Mouse (Mus musculus): ENCODE measurements at regions not wholly inside any gene's neighbourhood (a gene's known extent, or its start where the extent isn't known, plus 50 kb on each side); places are given as distances from the start of the nearest gene placed in this dataset.

GRCm38 (mm10) chr17:45805471-45806082, 71.9 kb upstream of the 1600014C23Rik start:
- WGBS (ENCODE audit: missing documents): 66% methylated on average over 29 of the region's 35 CpGs
- H3K27ac ChIP-seq: no peak overlapping the region
- no peaks in the 10 kb centered on the region for H3K79me2 ChIP-seq (ENCODE audit: inconsistent target)
- no peak overlapping the region for H3K4me3 ChIP-seq (ENCODE audit: inconsistent target)
- H3K36me3 ChIP-seq (ENCODE audit: inconsistent target): no peaks in the 10 kb centered on the region

DNA sequence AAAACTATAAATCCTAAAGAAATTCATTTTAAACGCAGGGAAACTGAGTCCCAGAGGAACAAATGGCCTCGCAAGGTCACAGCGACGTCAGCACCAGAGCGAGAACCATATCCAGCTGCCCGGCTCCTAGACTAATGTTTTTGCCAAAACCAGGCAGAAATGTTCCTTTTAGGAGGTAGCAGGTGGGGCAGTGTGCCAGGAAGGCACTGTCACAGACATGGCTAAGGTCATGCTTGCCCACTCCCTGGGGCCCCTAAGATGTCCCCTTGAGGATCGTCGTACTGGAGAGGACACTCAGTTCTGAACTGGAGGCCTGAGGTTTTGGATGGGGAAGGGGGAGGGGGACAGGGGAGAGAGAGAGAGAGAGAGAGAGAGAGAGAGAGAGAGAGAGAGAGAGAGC, 69.7 kb upstream of the 1600014C23Rik start:
- Histone ChIP-seq H3K27ac (no peak overlapping the region), H3K79me2 (ENCODE audit: inconsistent target) (no peaks in the 10 kb centered on the region), H3K36me3 (ENCODE audit: inconsistent target) (no peaks in the 10 kb centered on the region), H3K4me3 (ENCODE audit: inconsistent target) (no peak overlapping the region)
- 96% methylated on average over 8 of the region's 8 CpGs for WGBS (ENCODE audit: missing documents)

- no peaks in the 10 kb centered on the region for H3K36me3 ChIP-seq (ENCODE audit: inconsistent target)
- WGBS (ENCODE audit: missing documents): 90% methylated on average over 8 of the region's 8 CpGs
- H3K27ac ChIP-seq: no peak overlapping the region
- H3K4me3 ChIP-seq (ENCODE audit: inconsistent target): no peak overlapping the region
- H3K79me2 ChIP-seq (ENCODE audit: inconsistent target): no peaks in the 10 kb centered on the region
Measured at GRCm38 (mm10) chr17:45802439-45802838, 68.8 kb upstream of the 1600014C23Rik start.

GRCm38 (mm10) chr17:45799725-45800124, 66.1 kb upstream of the 1600014C23Rik start:
- Histone ChIP-seq H3K4me3 (ENCODE audit: inconsistent target) (no peak overlapping the region), H3K79me2 (ENCODE audit: inconsistent target) (no peaks in the 10 kb centered on the region)
- WGBS (ENCODE audit: missing documents): 100% methylated on average over 1 of the region's 1 CpGs

DNA sequence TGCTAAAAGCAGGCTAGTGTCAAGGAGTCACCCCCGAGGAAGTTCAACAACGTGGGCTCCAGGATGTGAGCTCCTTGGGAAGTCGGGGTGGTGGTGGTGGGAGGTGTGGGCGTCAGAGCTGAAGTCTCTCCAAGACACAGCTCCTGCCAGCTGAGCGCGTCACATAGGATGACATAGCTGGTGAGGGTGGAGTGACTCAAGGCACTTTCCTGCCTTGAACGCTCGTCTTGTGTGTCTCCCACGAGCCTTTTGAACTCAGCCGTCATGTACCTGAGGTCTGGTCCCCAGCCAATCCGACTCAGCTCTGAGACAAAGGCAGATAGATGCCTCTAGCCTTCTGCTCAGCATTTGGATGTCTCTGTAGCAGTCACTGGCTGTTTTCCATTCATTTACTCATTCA, 65.4 kb upstream of the 1600014C23Rik start:
- Histone ChIP-seq H3K36me3 (ENCODE audit: inconsistent target) (no peaks in the 10 kb centered on the region), H3K79me2 (ENCODE audit: inconsistent target) (no peaks in the 10 kb centered on the region), H3K27ac (no peak overlapping the region), H3K4me3 (ENCODE audit: inconsistent target) (no peak overlapping the region)
- WGBS (ENCODE audit: missing documents): 69% methylated on average over 11 of the region's 11 CpGs

More at GRCm38 (mm10) chr17:45799725-45800124, 66.1 kb upstream of the 1600014C23Rik start:
- Histone ChIP-seq H3K36me3 (ENCODE audit: inconsistent target) (no peaks in the 10 kb centered on the region), H3K27ac (no peak overlapping the region)

DNA sequence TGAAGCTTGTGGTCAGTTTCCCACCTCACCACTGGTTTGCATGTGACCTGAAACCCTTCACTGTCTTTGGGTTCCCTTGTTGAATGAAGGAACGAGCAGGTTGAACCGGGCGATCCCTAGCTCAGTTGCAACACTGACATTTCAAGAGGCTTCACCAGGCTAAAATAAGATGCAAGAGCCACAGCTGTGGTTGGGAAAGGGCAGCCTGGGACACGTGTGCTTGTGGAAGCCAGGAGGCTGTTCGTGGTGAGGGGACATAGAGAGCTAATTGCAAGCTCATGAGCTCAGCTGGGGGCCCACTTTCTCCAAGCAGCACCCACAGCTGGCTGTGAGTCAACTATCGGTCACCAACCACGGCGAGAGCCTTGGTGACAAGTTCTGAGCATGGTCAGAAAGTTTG, 64.8 kb upstream of the 1600014C23Rik start:
- Histone ChIP-seq H3K27ac (no peak overlapping the region), H3K79me2 (ENCODE audit: inconsistent target) (no peaks in the 10 kb centered on the region), H3K4me3 (ENCODE audit: inconsistent target) (no peak overlapping the region), H3K36me3 (ENCODE audit: inconsistent target) (no peaks in the 10 kb centered on the region)
- 28% methylated on average over 8 of the region's 8 CpGs for WGBS (ENCODE audit: missing documents)

DNA sequence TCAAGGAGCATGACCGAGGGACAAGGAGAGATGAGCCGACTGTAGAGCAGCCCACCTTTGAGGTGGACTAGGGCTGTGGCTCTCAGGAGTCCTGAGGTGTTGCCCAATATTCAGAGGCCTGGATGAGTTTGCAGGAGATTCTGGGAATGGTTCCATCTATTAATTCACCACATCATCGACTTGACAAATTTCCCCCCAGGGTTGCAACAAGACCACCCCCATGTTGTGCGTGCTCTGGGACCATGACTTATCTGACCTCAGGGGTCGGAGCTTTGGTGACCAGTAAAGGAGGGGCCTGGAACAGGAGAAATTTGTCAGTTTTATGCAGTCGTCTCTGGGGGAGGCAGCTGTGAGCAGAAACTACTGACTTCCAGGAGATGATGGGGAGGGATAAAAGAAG, 63.5 kb upstream of the 1600014C23Rik start:
- Histone ChIP-seq H3K4me3 (ENCODE audit: inconsistent target) (no peak overlapping the region), H3K36me3 (ENCODE audit: inconsistent target) (no peaks in the 10 kb centered on the region), H3K79me2 (ENCODE audit: inconsistent target) (no peaks in the 10 kb centered on the region), H3K27ac (no peak overlapping the region)
- WGBS (ENCODE audit: missing documents): 91% methylated on average over 6 of the region's 6 CpGs

DNA sequence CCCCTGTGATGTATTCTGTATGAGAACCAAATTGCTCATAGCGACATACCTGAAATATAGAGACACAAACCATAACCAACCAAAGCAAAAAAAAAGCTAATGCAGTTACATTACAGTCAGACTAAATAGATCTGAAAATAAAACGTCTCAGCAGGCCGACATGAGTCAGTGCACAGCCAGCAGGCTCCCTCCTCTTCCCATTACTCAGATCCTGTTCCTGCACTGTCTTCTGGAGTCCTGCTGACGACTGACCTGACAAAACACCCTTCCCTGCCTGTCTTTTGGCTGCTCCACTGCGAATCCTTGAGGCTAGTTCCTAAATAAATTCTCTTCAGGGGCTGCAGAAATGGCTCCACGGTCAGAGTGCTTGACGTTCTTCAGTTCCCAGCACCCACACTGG, 61.3 kb upstream of the 1600014C23Rik start:
- Histone ChIP-seq H3K27ac (no peak overlapping the region), H3K4me3 (ENCODE audit: inconsistent target) (no peak overlapping the region), H3K79me2 (ENCODE audit: inconsistent target) (no peaks in the 10 kb centered on the region), H3K36me3 (ENCODE audit: inconsistent target) (no peaks in the 10 kb centered on the region)
- 83% methylated on average over 7 of the region's 7 CpGs for WGBS (ENCODE audit: missing documents)

DNA sequence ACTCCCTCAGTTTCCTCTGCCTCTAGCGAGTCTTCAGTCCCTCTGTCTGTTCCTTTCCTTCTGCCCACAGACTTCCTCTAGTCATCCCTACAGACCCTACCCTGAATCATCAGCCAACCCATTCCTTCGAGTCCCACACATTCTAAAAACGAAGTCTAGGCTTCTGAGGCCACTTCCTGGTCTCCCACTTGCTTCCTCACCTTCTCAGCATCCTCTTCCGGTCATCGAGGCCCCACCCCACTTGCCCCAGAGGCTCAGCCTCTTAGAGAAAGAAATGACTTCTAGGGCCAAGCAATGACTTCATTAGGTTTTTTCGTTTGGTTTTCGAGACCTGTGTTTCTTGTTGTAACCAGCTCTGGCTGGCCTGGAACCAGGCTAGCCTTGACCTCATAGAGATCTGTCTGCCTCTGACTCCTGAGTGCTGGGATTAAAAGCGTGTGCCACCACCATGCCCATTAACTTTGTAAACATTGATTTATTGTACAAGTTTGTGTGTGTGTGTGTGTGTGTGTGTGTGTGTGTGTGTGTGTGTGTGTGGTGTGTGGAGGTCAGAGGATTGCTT, 57.4 kb upstream of the 1600014C23Rik start:
- 58% methylated on average over 8 of the region's 8 CpGs for WGBS (ENCODE audit: missing documents)
- H3K4me3 ChIP-seq (ENCODE audit: inconsistent target): no peak overlapping the region
- H3K79me2 ChIP-seq (ENCODE audit: inconsistent target): no peaks in the 10 kb centered on the region
- no peaks in the 10 kb centered on the region for H3K36me3 ChIP-seq (ENCODE audit: inconsistent target)
- H3K27ac ChIP-seq: no peak overlapping the region

GRCm38 (mm10) chr17:45789777-45790176, 56.1 kb upstream of the 1600014C23Rik start:
- H3K79me2 ChIP-seq (ENCODE audit: inconsistent target): no peaks in the 10 kb centered on the region
- no peak overlapping the region for H3K27ac ChIP-seq
- no peak overlapping the region for H3K4me3 ChIP-seq (ENCODE audit: inconsistent target)
- H3K36me3 ChIP-seq (ENCODE audit: inconsistent target): no peaks in the 10 kb centered on the region
- WGBS (ENCODE audit: missing documents): 90% methylated on average over 6 of the region's 6 CpGs

DNA sequence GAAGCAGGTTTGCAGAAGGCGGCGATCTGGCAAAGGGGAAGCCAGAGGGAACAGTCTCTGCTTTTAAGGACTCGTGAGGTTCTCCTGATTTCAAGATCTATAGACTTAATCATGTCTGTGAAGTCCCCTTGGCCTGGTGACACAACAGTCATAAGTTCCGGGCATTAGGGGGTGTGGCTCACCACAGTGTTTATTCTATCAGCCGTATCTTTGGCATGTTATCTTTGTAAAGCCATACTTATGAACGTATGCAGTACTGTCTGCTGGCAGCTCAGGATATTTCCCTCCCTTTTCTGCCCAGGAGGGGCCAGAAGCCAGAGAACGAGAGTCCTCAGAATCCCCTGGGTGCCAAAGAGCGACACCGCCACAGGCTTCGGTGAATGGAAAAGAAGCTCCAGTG, 51.3 kb upstream of the 1600014C23Rik start:
- H3K79me2 ChIP-seq (ENCODE audit: inconsistent target): no peaks in the 10 kb centered on the region
- no peak overlapping the region for H3K4me3 ChIP-seq (ENCODE audit: inconsistent target)
- WGBS (ENCODE audit: missing documents): 94% methylated on average over 10 of the region's 10 CpGs
- no peaks in the 10 kb centered on the region for H3K36me3 ChIP-seq (ENCODE audit: inconsistent target)
- H3K27ac ChIP-seq: no peak overlapping the region

DNA sequence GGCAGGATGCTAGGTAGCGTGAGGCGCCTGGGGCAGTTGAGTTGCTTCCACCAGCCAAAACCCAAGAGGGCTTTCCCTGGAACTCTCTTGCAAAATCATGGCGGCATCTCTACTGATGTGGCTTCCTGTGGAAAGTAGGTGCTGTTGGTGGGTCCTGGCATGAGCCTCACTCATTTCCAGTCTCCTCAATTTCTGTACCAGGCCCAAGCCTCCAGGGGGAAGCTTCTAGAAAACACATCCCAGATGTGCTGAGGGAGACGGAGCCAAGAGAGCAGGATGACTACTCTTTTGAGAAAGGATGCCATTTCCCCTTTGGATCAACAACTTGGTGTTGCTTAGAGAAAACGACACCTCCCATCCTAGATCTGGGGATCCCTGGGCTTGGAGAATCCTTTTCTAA, 50.9 kb upstream of the 1600014C23Rik start:
- Histone ChIP-seq H3K4me3 (ENCODE audit: inconsistent target) (no peak overlapping the region), H3K36me3 (ENCODE audit: inconsistent target) (no peaks in the 10 kb centered on the region), H3K27ac (no peak overlapping the region), H3K79me2 (ENCODE audit: inconsistent target) (no peaks in the 10 kb centered on the region)
- WGBS (ENCODE audit: missing documents): 90% methylated on average over 5 of the region's 5 CpGs

Data from macrophage (primary cell).